Mouse (Mus musculus) megakaryocyte, embryonic 14.5 days (primary cell): ENCODE measurements around the gene Pcmt1.

Experiments used
- FLI1 ChIP-seq: IDR thresholded peaks from 2 replicates; pipeline ENCODE4 v1.6.1; 2012; ENCODE audit warnings: low read length, inconsistent platforms, mixed read lengths
- GATA1 ChIP-seq: IDR thresholded peaks from 3 replicates; pipeline ENCODE4 v1.6.1; 2012; ENCODE audit warnings: mixed read lengths, low read length, inconsistent platforms, borderline replicate concordance

DNA sequence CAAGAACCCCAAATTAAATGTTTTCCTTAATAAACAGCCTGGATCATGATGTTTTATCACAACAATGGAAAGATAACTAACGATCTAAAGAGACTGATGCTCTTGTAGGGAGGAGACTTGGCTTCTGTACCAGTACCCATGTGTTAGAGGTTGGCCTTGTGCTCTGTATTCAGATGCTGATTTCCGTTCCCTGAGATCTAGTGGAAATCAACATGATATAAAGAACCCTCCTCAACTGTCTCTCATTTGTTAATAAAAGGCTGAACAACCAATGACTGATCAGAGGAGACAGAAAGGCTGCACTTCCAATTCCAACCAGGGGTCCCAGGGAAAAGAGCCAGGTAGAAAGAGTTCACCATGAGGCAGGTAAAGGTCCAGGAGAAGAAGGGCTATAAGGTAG, 35.0 kb downstream of the Pcmt1 start:
- TF ChIP-seq FLI1: no peak
- no peak for TF ChIP-seq GATA1
